Mouse (Mus musculus) forebrain, embryonic 11.5 days (tissue): Measurements from ENCODE around the gene Sf3a1. TPM values are rescaled to one million over a fixed set of nuclear protein-coding genes. Genes with fewer than 3 reads are reported as not detected.
A peak's percentile ranks its signal among the peaks of the same experiment; 100 is the strongest.
"Not testable (repeated sequence)": the region's sequence is repeated elsewhere in the genome, so short reads cannot be mapped to it uniquely, and the experiment has no call there.

Experiments
- ATAC-seq: fragments of 200-750 bp; cut with Nextera tagmentation; replicated peaks from 2 replicates; pipeline ENCODE4 v1.8.0; 2017; ENCODE audit warnings: moderate TSS enrichment; ENCODE audit not compliant: low FRiP score
- DNase-seq: peaks from one replicate; pipeline ENCODE4 v3.0.0-alpha.2; 2017; ENCODE audit warnings: low spot score
- H3K27ac ChIP-seq: fragments of 300-500 bp; sonication (generic); 2 replicates; pipeline ENCODE4 v1.5.1; 2014; ENCODE audit warnings: low read depth, low read length
- H3K27me3 ChIP-seq: fragments of 300-500 bp; sonication (generic); 2 replicates; pipeline ENCODE4 v1.6.1; 2014; ENCODE audit warnings: mild to moderate bottlenecking, low read length, mixed read lengths; ENCODE audit not compliant: control insufficient read depth, insufficient read depth
- H3K36me3 ChIP-seq: fragments of 300-500 bp; sonication (generic); 2 replicates; pipeline ENCODE4 v1.6.1; 2014; ENCODE audit warnings: mild to moderate bottlenecking, low read length, moderate library complexity, mixed read lengths; ENCODE audit not compliant: control insufficient read depth, insufficient read depth
- H3K4me1 ChIP-seq: fragments of 300-500 bp; sonication (generic); replicated peaks from 2 replicates; pipeline ENCODE4 v1.6.1; 2014; ENCODE audit warnings: low read length, mixed read lengths; ENCODE audit not compliant: control insufficient read depth, insufficient read depth
- H3K4me2 ChIP-seq: fragments of 300-500 bp; sonication (generic); 2 replicates; pipeline ENCODE4 v1.6.1; 2014; ENCODE audit warnings: low read depth, mild to moderate bottlenecking, low read length, moderate library complexity, mixed read lengths; ENCODE audit not compliant: severe bottlenecking
- H3K4me3 ChIP-seq: fragments of 300-500 bp; sonication (generic); 2 replicates; pipeline ENCODE4 v1.5.1; 2014; ENCODE audit warnings: low read depth, low read length
- H3K9ac ChIP-seq: fragments of 300-500 bp; sonication (generic); 2 replicates; pipeline ENCODE4 v1.6.1; 2014; ENCODE audit warnings: low read length
- H3K9me3 ChIP-seq: fragments of 300-500 bp; sonication (generic); 2 replicates; pipeline ENCODE4 v1.6.1; 2016; ENCODE audit warnings: low read length, mixed read lengths; ENCODE audit not compliant: control insufficient read depth
- WGBS: fragments of 180-500 bp; shearing (Covaris S2); extraction: QIAGEN DNeasy Blood & Tissue Kit; methylation state at CpG from one replicate; pipeline ENCODE4 v1.1.7; 2014; 5-methylcytosine and 5-hydroxymethylcytosine counted together
- polyA plus RNA-seq: library from polyadenylated mRNA; unstranded; fragments of >200 nt; fragmentation: Nextera tagmentation; extraction: Ambion mirVana; gene quantifications from 2 replicates; pipeline ENCODE4 v1.2.1, GENCODE M21; 2014

Sf3a1 gene
- polyA plus RNA-seq, 1 experiment from 2014 or later, result 108 TPM

GRCm38 (mm10) chr11:4185480-4185879 lies 25.3 kb downstream of the Sf3a1 start:
- not testable (repeated sequence) for H3K4me3 ChIP-seq, ATAC-seq, DNase-seq, H3K36me3 ChIP-seq, H3K4me2 ChIP-seq, H3K27me3 ChIP-seq, H3K9ac ChIP-seq, H3K4me1 ChIP-seq, H3K9me3 ChIP-seq, H3K27ac ChIP-seq
- WGBS, result 87% methylated on average over 6 of the region's 6 CpGs

- H3K36me3 ChIP-seq, result peaks cover 3% of the 10 kb centered on the region; the same call in 1 of the 2 replicates
- ATAC-seq, result peak; percentile 100
- peak; percentile 99 for DNase-seq
- H3K9ac ChIP-seq, result peak within 1 kb of the TSS; percentile 88
- under 1% methylated on average over 70 of the region's 71 CpGs for WGBS
- H3K4me2 ChIP-seq, result peak within 1 kb of the TSS; percentile 93
- H3K9me3 ChIP-seq, result no peaks in the 10 kb centered on the region
- no peaks in the 10 kb centered on the region for H3K27me3 ChIP-seq
- no peak within 1 kb of the TSS for H3K27ac ChIP-seq
- peaks cover 5% of the 10 kb centered on the region for H3K4me1 ChIP-seq
- H3K4me3 ChIP-seq, result peak within 1 kb of the TSS; percentile 78
These were observed 26.6 kb downstream of the Sf3a1 start, which contains the start of gene Tbc1d10a for GRCm38 (mm10) chr11:4186486-4187317. Tbc1d10a (plus strand) TSS chr11:4186789.

GRCm38 (mm10) chr11:4187318-4187700 lies 27.2 kb downstream of the Sf3a1 start:
- no peak for DNase-seq
- H3K27ac ChIP-seq, result no peak overlapping the region

GRCm38 (mm10) chr11:4189182-4189581 lies 29.0 kb downstream of the Sf3a1 start:
- Histone ChIP-seq H3K27ac (no peak overlapping the region), H3K4me1 (peaks cover 5% of the 10 kb centered on the region), H3K9ac (no peak overlapping the region), H3K36me3 (no peaks in the 10 kb centered on the region), H3K27me3 (no peaks in the 10 kb centered on the region), H3K4me3 (no peak overlapping the region), H3K9me3 (no peaks in the 10 kb centered on the region), H3K4me2 (no peak overlapping the region)
- ATAC-seq (no peak), DNase-seq (no peak)
- 90% methylated on average over 6 of the region's 6 CpGs for whole genome bisulfite sequencing

More at GRCm38 (mm10) chr11:4187318-4187700, 27.2 kb downstream of the Sf3a1 start:
- peak overlapping the region; percentile 88 for H3K9ac ChIP-seq
- no peaks in the 10 kb centered on the region for H3K27me3 ChIP-seq
- peaks cover 5% of the 10 kb centered on the region for H3K4me1 ChIP-seq
- peak overlapping the region; percentile 93 for H3K4me2 ChIP-seq
- H3K36me3 ChIP-seq, result peaks cover 3% of the 10 kb centered on the region; the same call in 1 of the 2 replicates
- no peak for ATAC-seq
- WGBS, result 18% methylated on average over 9 of the region's 9 CpGs
- H3K4me3 ChIP-seq, result peak overlapping the region; percentile 78
- no peaks in the 10 kb centered on the region for H3K9me3 ChIP-seq

- WGBS, result 81% methylated on average over 3 of the region's 3 CpGs
- no peak overlapping the region for H3K27ac ChIP-seq
- DNase-seq (no peak), ATAC-seq (no peak)
- no peak overlapping the region for H3K4me2 ChIP-seq
- no peaks in the 10 kb centered on the region for H3K36me3 ChIP-seq
- no peak overlapping the region for H3K4me3 ChIP-seq
- no peak overlapping the region for H3K9ac ChIP-seq
- H3K9me3 ChIP-seq, result no peaks in the 10 kb centered on the region
- H3K27me3 ChIP-seq, result no peaks in the 10 kb centered on the region
- peaks cover 5% of the 10 kb centered on the region for H3K4me1 ChIP-seq
These were observed 30.5 kb downstream of the Sf3a1 start for GRCm38 (mm10) chr11:4190677-4191076.

GRCm38 (mm10) chr11:4192757-4193156 lies 32.6 kb downstream of the Sf3a1 start:
- WGBS, result 71% methylated on average over 3 of the region's 3 CpGs
- Histone ChIP-seq H3K9me3 (no peaks in the 10 kb centered on the region), H3K27me3 (no peaks in the 10 kb centered on the region), H3K9ac (no peak overlapping the region), H3K4me2 (no peak overlapping the region), H3K4me3 (no peak overlapping the region), H3K36me3 (no peaks in the 10 kb centered on the region), H3K4me1 (peaks cover 1% of the 10 kb centered on the region; the same call in 1 of the 2 replicates), H3K27ac (no peak overlapping the region)
- ATAC-seq (no peak), DNase-seq (no peak)

GRCm38 (mm10) chr11:4193420-4193819 lies 33.3 kb downstream of the Sf3a1 start:
- Histone ChIP-seq H3K4me2 (no peak overlapping the region), H3K4me1 (no peaks in the 10 kb centered on the region), H3K9ac (no peak overlapping the region), H3K27ac (no peak overlapping the region), H3K36me3 (no peaks in the 10 kb centered on the region), H3K27me3 (no peaks in the 10 kb centered on the region), H3K9me3 (no peaks in the 10 kb centered on the region), H3K4me3 (no peak overlapping the region)
- DNase-seq, result no peak
- ATAC-seq, result no peak

- no peak overlapping the region for H3K27ac ChIP-seq
- no peak for ATAC-seq
- no peaks in the 10 kb centered on the region for H3K27me3 ChIP-seq
- 81% methylated on average over 3 of the region's 3 CpGs for WGBS
- no peak for DNase-seq
- H3K9me3 ChIP-seq, result no peaks in the 10 kb centered on the region
- no peaks in the 10 kb centered on the region for H3K4me1 ChIP-seq
- H3K36me3 ChIP-seq, result no peaks in the 10 kb centered on the region
- no peak overlapping the region for H3K4me2 ChIP-seq
- H3K9ac ChIP-seq, result no peak overlapping the region
- H3K4me3 ChIP-seq, result no peak overlapping the region
These were observed 35.5 kb downstream of the Sf3a1 start for GRCm38 (mm10) chr11:4195597-4196031.

GRCm38 (mm10) chr11:4196636-4197035 lies 36.5 kb downstream of the Sf3a1 start:
- Histone ChIP-seq H3K27me3 (no peaks in the 10 kb centered on the region), H3K9me3 (no peaks in the 10 kb centered on the region), H3K4me3 (no peak overlapping the region), H3K27ac (no peak overlapping the region), H3K9ac (no peak overlapping the region), H3K4me1 (no peaks in the 10 kb centered on the region), H3K4me2 (no peak overlapping the region), H3K36me3 (no peaks in the 10 kb centered on the region)
- WGBS, result 82% methylated on average over 8 of the region's 8 CpGs
- DNase-seq, result no peak
- no peak for ATAC-seq
